Mouse (Mus musculus): ENCODE measurements at regions not wholly inside any gene's neighbourhood (a gene's known extent, or its start where the extent isn't known, plus 50 kb on each side); places are given as distances from the start of the nearest gene placed in this dataset.
"Not testable (repeated sequence)": the region's sequence is repeated elsewhere in the genome, so short reads cannot be mapped to it uniquely, and the experiment has no call there.

DNA sequence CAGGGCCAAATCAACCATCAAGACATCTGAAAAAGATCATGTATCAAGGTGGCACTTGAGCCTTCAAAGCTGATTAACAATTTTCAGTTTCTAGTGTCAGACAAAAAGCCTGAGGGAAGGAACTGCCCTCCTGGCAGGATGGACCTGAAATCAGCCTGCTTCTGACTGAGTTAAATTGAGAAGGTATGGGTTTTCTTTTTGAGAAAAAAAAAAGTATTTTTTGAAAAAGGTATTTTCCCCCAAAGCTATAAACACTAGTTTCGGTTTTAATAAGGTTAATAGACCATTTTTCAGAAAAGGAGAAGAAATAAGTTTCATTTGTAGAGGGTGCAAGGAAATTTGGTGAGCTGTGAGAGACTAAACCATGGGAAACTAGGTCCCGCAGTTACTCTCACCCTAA lies 124.6 kb upstream of the Mrpl21 start:
- not testable (repeated sequence) for DNase-seq

DNA sequence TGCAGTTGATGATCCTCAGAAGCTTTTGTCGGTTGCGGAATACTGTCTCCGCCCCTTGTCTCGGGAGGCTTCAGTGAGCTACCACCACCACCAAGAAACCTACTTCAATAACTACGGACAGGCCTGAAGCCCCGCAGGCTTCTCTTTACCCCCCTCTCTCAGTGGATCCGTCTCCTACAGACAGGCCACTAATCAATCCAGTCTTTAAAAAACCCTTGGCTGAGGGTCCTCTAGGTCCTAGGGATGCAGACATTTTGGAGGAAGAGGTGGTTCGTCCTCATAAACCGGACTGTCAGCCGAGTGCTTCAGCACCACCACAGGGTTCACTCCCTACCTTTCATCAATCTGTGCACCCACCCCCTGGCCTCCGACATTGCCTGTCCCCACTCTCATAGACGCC lies 123.4 kb upstream of the Mrpl21 start:
- no peak for DNase-seq

DNA sequence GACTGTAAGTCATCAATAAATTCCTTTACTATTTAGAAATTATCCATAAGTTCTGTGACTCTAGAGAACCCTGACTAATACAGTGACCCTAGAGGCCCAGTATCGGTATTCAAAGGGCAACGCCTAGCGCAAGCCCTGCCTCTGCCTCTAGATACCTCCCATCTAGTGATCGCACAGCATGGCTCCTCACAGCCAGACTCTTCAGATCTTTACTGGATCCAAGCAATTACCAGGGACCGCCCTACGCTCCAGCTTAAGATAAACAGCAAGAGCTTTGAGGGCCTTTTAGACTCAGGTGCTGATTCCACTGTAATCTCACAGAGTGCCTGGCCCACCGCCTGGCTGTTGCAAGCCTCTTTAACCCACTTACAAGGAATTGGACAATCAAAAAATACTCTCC lies 115.0 kb upstream of the Mrpl21 start:
- DNase-seq: no peak

DNA sequence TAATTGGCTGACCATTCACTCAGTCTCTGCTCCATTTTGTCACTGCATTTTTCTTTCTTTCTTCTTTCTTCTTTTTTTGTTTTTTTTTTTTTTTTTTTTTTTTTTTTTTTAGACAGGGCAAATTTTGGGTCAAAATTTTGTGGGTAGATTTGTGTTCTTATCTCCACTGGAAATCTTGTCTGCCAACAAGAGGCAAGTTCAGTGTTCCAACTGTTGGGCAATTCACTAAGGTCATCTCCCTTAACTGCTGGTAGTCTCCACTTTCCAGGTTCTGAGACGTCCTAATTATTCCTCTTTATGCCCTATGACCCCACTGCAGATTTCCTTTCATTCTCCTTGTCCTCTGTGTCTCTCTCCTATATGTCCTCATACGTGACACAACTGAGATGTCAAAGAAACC lies 100.1 kb upstream of the Mrpl21 start:
- DNase-seq: no peak

DNA sequence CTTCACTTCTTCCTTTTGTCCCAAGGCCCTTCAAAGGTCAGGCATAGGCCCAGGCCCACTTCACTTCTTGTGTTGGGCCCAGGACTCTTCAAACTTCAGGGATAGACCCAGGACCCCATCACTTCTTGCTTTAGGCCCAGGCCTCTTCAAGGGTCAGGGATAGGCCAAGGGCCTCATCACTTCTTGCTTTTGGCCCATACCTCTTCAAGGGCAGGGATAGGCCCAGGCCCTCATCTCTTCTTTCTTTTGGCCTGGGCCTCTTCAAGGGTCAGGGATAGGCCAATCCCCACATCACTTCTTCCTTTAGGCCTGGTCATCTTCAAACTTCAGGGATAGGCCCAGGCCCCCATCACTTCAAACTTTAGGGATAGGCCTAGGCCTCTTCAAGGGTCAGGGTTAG lies 90.1 kb upstream of the Mrpl21 start:
- DNase-seq: no peak

DNA sequence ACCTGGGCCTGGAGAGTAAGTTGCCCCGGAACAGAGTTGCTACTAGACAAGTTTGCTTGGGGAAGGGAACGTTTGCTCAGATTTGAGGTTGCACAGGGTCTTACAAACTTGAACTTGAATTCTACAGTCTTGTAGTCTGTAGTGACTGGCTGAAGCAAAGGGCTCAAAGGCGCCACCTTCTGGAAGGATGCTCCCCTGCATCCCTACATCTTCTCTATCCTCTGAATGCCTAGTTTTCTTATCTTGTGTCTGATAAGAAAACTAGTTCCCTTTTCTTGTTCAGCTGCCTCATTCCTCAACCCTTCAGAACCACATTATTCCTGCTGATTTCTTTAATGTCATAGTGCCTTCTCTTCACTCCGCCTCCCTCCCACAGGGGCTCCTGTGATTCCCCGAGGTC lies 78.2 kb upstream of the Mrpl21 start:
- DNase-seq: peak; percentile 19

DNA sequence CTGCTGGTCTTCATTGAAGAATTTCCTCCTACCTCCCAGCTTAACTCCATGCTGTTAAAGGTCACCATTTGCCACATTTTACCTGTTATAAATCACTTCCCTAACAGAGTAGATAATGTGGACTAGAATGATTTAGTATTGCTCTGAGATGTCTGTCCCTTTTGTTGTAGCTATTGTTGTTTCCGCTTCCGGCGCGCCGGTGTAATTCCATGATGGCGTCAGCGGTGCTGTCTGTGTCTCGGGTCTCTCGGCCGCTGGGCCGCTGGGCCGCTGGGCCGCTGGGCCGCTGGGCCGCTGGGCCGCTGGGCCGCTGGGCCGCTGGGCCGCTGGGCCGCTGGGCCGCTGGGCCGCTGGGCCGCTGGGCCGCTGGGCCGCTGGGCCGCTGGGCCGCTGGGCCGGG lies 77.3 kb upstream of the Mrpl21 start:
- DNase-seq: not testable (repeated sequence)

DNA sequence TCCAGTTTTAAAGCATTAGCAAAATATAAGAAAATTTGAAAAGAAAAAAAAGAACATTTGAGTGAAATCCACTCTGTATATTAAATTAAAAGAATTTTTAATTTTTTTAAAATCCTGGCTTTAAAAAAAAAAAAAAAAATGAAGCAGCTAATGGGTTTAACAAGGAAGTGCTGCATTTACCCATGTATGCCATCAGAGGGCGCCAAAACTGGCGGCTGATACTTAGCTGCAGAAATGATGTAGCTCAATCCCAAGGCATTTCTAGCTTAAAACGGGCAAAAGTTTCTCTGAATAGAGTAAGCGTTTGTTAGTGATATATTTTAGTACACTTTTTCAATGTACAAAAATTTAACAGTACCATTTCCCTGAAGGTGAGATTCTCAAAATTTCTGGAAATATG lies 74.4 kb upstream of the Mrpl21 start:
- peak; percentile 18 for DNase-seq
